Mouse (Mus musculus): Measurements from ENCODE around the gene LTO1.

Gene LTO1

GRCm38 (mm10) chr7:144908705-144909104, 6.2 kb upstream of the LTO1 start:
- DNase-seq (ENCODE audit: low spot score) = no peak

GRCm38 (mm10) chr7:144911121-144911520, 3.8 kb upstream of the LTO1 start:
- no peak for DNase-seq (ENCODE audit: low spot score)

- no peak for DNase-seq (ENCODE audit: low spot score)
These were observed 2.0 kb upstream of the LTO1 start for GRCm38 (mm10) chr7:144912897-144913296.

- DNase-seq (ENCODE audit: low spot score) = no peak
These were observed 478 bp upstream of the LTO1 start for GRCm38 (mm10) chr7:144914296-144914947.

GRCm38 (mm10) chr7:144918823-144919222, 3.9 kb downstream of the LTO1 start:
- no peak for DNase-seq (ENCODE audit: low spot score)

GRCm38 (mm10) chr7:144927591-144927990, 12.7 kb downstream of the LTO1 start:
- no peak for DNase-seq (ENCODE audit: low spot score)

- no peak for DNase-seq (ENCODE audit: low spot score)
These were observed 13.3 kb downstream of the LTO1 start for GRCm38 (mm10) chr7:144928009-144928888.

- DNase-seq (ENCODE audit: low spot score) = no peak
These were observed 13.9 kb downstream of the LTO1 start for GRCm38 (mm10) chr7:144928889-144929210.

- no peak for DNase-seq (ENCODE audit: low spot score)
These were observed 14.6 kb downstream of the LTO1 start for GRCm38 (mm10) chr7:144929506-144929905.

GRCm38 (mm10) chr7:144929931-144930330, 15.0 kb downstream of the LTO1 start:
- no peak for DNase-seq (ENCODE audit: low spot score)

- no peak for DNase-seq (ENCODE audit: low spot score)
These were observed 16.9 kb downstream of the LTO1 start for GRCm38 (mm10) chr7:144931778-144932177.

GRCm38 (mm10) chr7:144932389-144932937, 17.6 kb downstream of the LTO1 start:
- no peak for DNase-seq (ENCODE audit: low spot score)

- DNase-seq (ENCODE audit: low spot score) = no peak
These were observed 18.4 kb downstream of the LTO1 start for GRCm38 (mm10) chr7:144933336-144933735.

- no peak for DNase-seq (ENCODE audit: low spot score)
These were observed 18.9 kb downstream of the LTO1 start for GRCm38 (mm10) chr7:144933796-144934195.

GRCm38 (mm10) chr7:144934901-144935300, 20.0 kb downstream of the LTO1 start:
- DNase-seq (ENCODE audit: low spot score) = no peak

- no peak for DNase-seq (ENCODE audit: low spot score)
These were observed 20.7 kb downstream of the LTO1 start for GRCm38 (mm10) chr7:144935563-144935962.

- DNase-seq (ENCODE audit: low spot score) = no peak
These were observed 21.5 kb downstream of the LTO1 start for GRCm38 (mm10) chr7:144936311-144936880.

- peak; percentile 73 for DNase-seq (ENCODE audit: low spot score)
These were observed 22.6 kb downstream of the LTO1 start for GRCm38 (mm10) chr7:144937490-144937889.

- no peak for DNase-seq (ENCODE audit: low spot score)
These were observed 23.1 kb downstream of the LTO1 start for GRCm38 (mm10) chr7:144937899-144938517.

GRCm38 (mm10) chr7:144938661-144939343, 23.9 kb downstream of the LTO1 start:
- DNase-seq (ENCODE audit: low spot score) = no peak

- DNase-seq (ENCODE audit: low spot score) = no peak
These were observed 24.6 kb downstream of the LTO1 start, which contains the start of gene Ccnd1 for GRCm38 (mm10) chr7:144939344-144940002. Gene Ccnd1 (minus strand): TSS chr7:144939925.
